Mouse (Mus musculus): ENCODE measurements around the gene Nxnl1. TPM values are rescaled to one million over a fixed set of nuclear protein-coding genes. Genes with fewer than 3 reads are reported as not detected.

Nxnl1 gene
- total and polyA plus RNA-seq, 3 experiments, result 0.04 TPM; not detected in 2

DNA sequence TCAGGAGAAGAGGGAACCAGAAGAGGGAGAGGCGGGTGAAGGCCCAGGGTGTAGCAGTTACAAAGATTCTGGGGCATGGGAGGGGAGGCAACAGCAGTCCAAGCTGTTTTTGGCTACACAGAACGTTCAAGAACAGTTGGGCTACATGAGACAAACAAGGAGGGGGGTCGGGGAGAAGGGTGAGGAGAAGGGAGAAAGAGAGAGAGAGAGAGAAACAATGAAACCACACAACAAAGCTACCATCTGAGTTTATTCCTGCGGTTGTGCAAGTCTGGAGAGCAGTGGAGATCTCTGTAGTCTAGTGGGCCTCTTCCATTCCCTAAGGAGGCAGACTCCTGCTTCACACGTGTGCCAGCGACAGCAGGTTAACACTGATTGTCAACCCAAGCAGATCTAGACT, 12.4 kb downstream of the Nxnl1 start:
- Histone ChIP-seq H3K4me1 (ENCODE audit: control insufficient read depth in 1 of 2, insufficient read depth in 2 of 2) (peaks cover 5 to 13% of the 10 kb centered on the region in 2 experiments), H3K4me3 (replicated peaks in 1 of 3; ENCODE audit: low read depth in 2 of 3, low read length in 2 of 3, poor library complexity in 1 of 3) (no peak overlapping the region), H3K79me2 (replicated peaks; ENCODE audit: control insufficient read depth, extremely low read depth, insufficient read depth, poor library complexity, severe bottlenecking) (no peaks in the 10 kb centered on the region), H3K27ac (ENCODE audit: insufficient read depth, low read depth) (no peak overlapping the region), H3K9me3 (replicated peaks; ENCODE audit: low read length) (no peaks in the 10 kb centered on the region), H3K27me3 (replicated peaks) (no peaks in the 10 kb centered on the region), H3K36me3 (replicated peaks in 1 of 2; ENCODE audit: control insufficient read depth in 1 of 2, insufficient read depth in 1 of 2, low read length in 1 of 2) (peaks cover 0 to 9% of the 10 kb centered on the region in 2 experiments), H3K9ac (ENCODE audit: insufficient read depth, low read depth) (no peak overlapping the region), H3K4me2 (ENCODE audit: insufficient read depth, low read depth, poor library complexity, severe bottlenecking) (no peak overlapping the region)
- no peak for DNase-seq (ENCODE audit: extremely low read depth)
- no peak for TF ChIP-seq TCF12 (IDR thresholded peaks at IDR 0.05; ENCODE audit: low read depth, low read length)
- no peak for TF ChIP-seq POLR2A (IDR thresholded peaks at IDR 0.05; ENCODE audit: low read depth, low read length)
- no peak for TF ChIP-seq SMC3 (IDR thresholded peaks at IDR 0.05; ENCODE audit: low read depth, low read length)
- TF ChIP-seq MXI1 (IDR thresholded peaks at IDR 0.05; ENCODE audit: low read depth, low read length), result no peak
- no peak for TF ChIP-seq IRF4 (IDR thresholded peaks at IDR 0.05; ENCODE audit: low read depth, low read length)
- no peak for TF ChIP-seq CTCF (conservative IDR thresholded peaks at IDR 0.05 in 1 of 2, IDR thresholded peaks at IDR 0.05 in 1 of 2; ENCODE audit: low read depth in 2 of 2, low read length in 2 of 2)
- no peak for TF ChIP-seq E2F4 (IDR thresholded peaks at IDR 0.05; ENCODE audit: insufficient replicate concordance, low read depth, low read length)
- dilution Hi-C loops (cut with MboI; ENCODE audit: extremely low pct_ligation_motif_present, extremely low pct_unique_long_range_greater_than_20kb, low sequenced_read_pairs) (no loop called here), in situ Hi-C loops (cut with MboI; ENCODE audit: low pct_ligation_motif_present, low pct_unique_long_range_greater_than_20kb, low sequenced_read_pairs) (no loop called here)

DNA sequence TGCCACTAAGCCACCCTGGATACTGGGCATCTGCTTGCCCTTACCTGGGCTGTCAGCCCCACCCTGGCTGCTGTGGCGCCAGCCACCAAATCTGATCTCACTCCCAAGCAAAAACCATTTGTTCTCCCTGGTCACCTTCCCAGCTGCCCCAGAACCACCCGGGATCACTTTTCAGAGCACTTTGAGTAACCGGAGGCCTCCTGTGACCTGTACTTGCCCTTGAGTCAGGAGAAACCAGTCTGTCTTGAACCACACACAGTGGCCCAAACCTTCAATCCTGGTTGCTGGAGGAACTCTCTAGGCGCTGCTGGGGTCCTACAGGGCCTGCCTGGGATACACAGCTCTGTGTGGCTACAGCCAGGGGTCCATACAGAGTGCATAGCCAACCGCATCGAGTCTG, 13.6 kb downstream of the Nxnl1 start:
- no peak for TF ChIP-seq KAT2A (IDR thresholded peaks at IDR 0.05; ENCODE audit: insufficient replicate concordance, low read length)
- no peak for TF ChIP-seq TBP (conservative IDR thresholded peaks at IDR 0.05; ENCODE audit: low read depth, low read length)
- no peak for TF ChIP-seq CHD1 (IDR thresholded peaks at IDR 0.05; ENCODE audit: low read depth, low read length)
- no peak for TF ChIP-seq ETS1 (conservative IDR thresholded peaks at IDR 0.05; ENCODE audit: low read depth, low read length)
- H3K27ac ChIP-seq (ENCODE audit: insufficient read depth, low read depth), result no peak overlapping the region
- no peak for DNase-seq (ENCODE audit: extremely low read depth)
- in situ Hi-C loops (cut with MboI; ENCODE audit: low pct_ligation_motif_present, low pct_unique_long_range_greater_than_20kb, low sequenced_read_pairs), result no loop called here
- H3K36me3 ChIP-seq (replicated peaks in 1 of 2; ENCODE audit: control insufficient read depth in 1 of 2, insufficient read depth in 1 of 2, low read length in 1 of 2), result peaks cover 9 to 20% of the 10 kb centered on the region in 2 experiments
- dilution Hi-C loops (cut with MboI; ENCODE audit: extremely low pct_ligation_motif_present, extremely low pct_unique_long_range_greater_than_20kb, low sequenced_read_pairs), result no loop called here
- H3K4me2 ChIP-seq (ENCODE audit: insufficient read depth, low read depth, poor library complexity, severe bottlenecking), result no peak overlapping the region
- no peak overlapping the region for H3K4me3 ChIP-seq (replicated peaks in 1 of 3; ENCODE audit: low read depth in 2 of 3, low read length in 2 of 3, poor library complexity in 1 of 3)
- no peaks in the 10 kb centered on the region for H3K9me3 ChIP-seq (replicated peaks; ENCODE audit: low read length)
- no peak overlapping the region for H3K9ac ChIP-seq (ENCODE audit: insufficient read depth, low read depth)
- no peaks in the 10 kb centered on the region for H3K79me2 ChIP-seq (replicated peaks; ENCODE audit: control insufficient read depth, extremely low read depth, insufficient read depth, poor library complexity, severe bottlenecking)
- no peaks in the 10 kb centered on the region for H3K27me3 ChIP-seq (replicated peaks)
- peaks cover 0 to 4% of the 10 kb centered on the region in 2 experiments; a peak in 1 of 4 replicates for H3K4me1 ChIP-seq (ENCODE audit: control insufficient read depth in 1 of 2, insufficient read depth in 2 of 2)

DNA sequence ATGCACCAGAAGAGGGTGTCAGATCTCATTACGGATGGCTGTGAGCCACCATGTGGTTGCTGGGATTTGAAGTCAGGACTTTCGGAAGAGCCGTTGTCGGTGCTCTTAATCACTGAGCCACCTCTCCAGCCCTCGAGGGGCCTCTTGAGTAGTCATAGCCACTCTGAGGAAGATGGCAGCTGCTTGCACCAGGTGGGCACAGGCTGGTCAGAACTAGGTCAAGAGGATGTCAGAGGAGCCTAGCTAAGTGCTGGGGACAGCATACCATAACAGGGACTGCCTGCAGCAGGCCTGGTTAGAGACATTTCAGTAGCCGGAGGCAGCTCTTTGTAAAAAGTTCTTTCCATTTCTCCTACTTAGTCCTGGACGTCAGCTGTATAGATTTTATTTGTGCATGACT, 15.6 kb downstream of the Nxnl1 start:
- Histone ChIP-seq H3K4me1 (ENCODE audit: control insufficient read depth in 1 of 2, insufficient read depth in 2 of 2) (peaks cover 0 to 4% of the 10 kb centered on the region in 2 experiments; a peak in 1 of 4 replicates), H3K9ac (ENCODE audit: insufficient read depth, low read depth) (no peak overlapping the region), H3K79me2 (replicated peaks; ENCODE audit: control insufficient read depth, extremely low read depth, insufficient read depth, poor library complexity, severe bottlenecking) (no peaks in the 10 kb centered on the region), H3K36me3 (replicated peaks in 1 of 2; ENCODE audit: control insufficient read depth in 1 of 2, insufficient read depth in 1 of 2, low read length in 1 of 2) (peaks cover 27 to 39% of the 10 kb centered on the region in 2 experiments), H3K27ac (ENCODE audit: insufficient read depth, low read depth) (no peak overlapping the region), H3K4me3 (replicated peaks in 1 of 3; ENCODE audit: low read depth in 2 of 3, low read length in 2 of 3, poor library complexity in 1 of 3) (no peak overlapping the region), H3K27me3 (replicated peaks) (no peaks in the 10 kb centered on the region), H3K4me2 (ENCODE audit: insufficient read depth, low read depth, poor library complexity, severe bottlenecking) (no peak overlapping the region), H3K9me3 (replicated peaks; ENCODE audit: low read length) (no peaks in the 10 kb centered on the region)
- in situ Hi-C loops (cut with MboI; ENCODE audit: low pct_ligation_motif_present, low pct_unique_long_range_greater_than_20kb, low sequenced_read_pairs), result no loop called here
- dilution Hi-C loops (cut with MboI; ENCODE audit: extremely low pct_ligation_motif_present, extremely low pct_unique_long_range_greater_than_20kb, low sequenced_read_pairs), result no loop called here
- DNase-seq (ENCODE audit: extremely low read depth), result no peak
- TF ChIP-seq MYC (IDR thresholded peaks at IDR 0.05; ENCODE audit: low read depth, low read length), result no peak
- no peak for TF ChIP-seq MAZ (IDR thresholded peaks at IDR 0.05; ENCODE audit: low read depth, low read length)
- no peak for TF ChIP-seq BHLHE40 (IDR thresholded peaks at IDR 0.05; ENCODE audit: low read depth, low read length)
- TF ChIP-seq RAD21 (IDR thresholded peaks at IDR 0.05; ENCODE audit: low read depth, low read length), result no peak
- TF ChIP-seq ZNF384 (IDR thresholded peaks at IDR 0.05; ENCODE audit: low read depth, low read length), result no peak
- no peak for TF ChIP-seq UBTF (IDR thresholded peaks at IDR 0.05; ENCODE audit: low read depth, low read length)
- TF ChIP-seq MAFK (IDR thresholded peaks at IDR 0.05; ENCODE audit: insufficient replicate concordance, low read length), result no peak
- TF ChIP-seq KAT2A (IDR thresholded peaks at IDR 0.05; ENCODE audit: insufficient replicate concordance, low read length), result no peak
- TF ChIP-seq MEF2A (IDR thresholded peaks at IDR 0.05; ENCODE audit: borderline replicate concordance, low read depth, low read length), result no peak
- no peak for TF ChIP-seq GABPA (IDR thresholded peaks at IDR 0.05; ENCODE audit: insufficient replicate concordance, low read depth, low read length)
- TF ChIP-seq E2F4 (IDR thresholded peaks at IDR 0.05; ENCODE audit: insufficient replicate concordance, low read depth, low read length), result no peak
- no peak for TF ChIP-seq MXI1 (IDR thresholded peaks at IDR 0.05; ENCODE audit: low read depth, low read length)
- TF ChIP-seq ZC3H11A (IDR thresholded peaks at IDR 0.05; ENCODE audit: low read depth, low read length), result no peak
